Mouse (Mus musculus) liver, postnatal 0 days (tissue): Measurements from ENCODE around the gene Tepsin. TPM values are rescaled to one million over a fixed set of nuclear protein-coding genes. Genes with fewer than 3 reads are reported as not detected.

ENCODE experiments used
- ATAC-seq: fragments of 200-750 bp; cut with Nextera tagmentation; 2 replicates; pipeline ENCODE4 v1.8.0; 2017; ENCODE audit warnings: mild to moderate bottlenecking, moderate library complexity
- DNase-seq: peaks from one replicate; pipeline ENCODE4 v3.0.0-alpha.2; 2016
- H3K27ac ChIP-seq: fragments of 300-500 bp; sonication (generic); 2 replicates; pipeline ENCODE4 v1.5.1; 2014; ENCODE audit warnings: antibody characterized with exemption, moderate library complexity, mild to moderate bottlenecking, low read depth
- H3K27me3 ChIP-seq: fragments of 300-500 bp; sonication (generic); 2 replicates; pipeline ENCODE4 v1.6.1; 2014; ENCODE audit warnings: low read length, control low read depth, mixed read lengths; ENCODE audit not compliant: insufficient read depth
- H3K36me3 ChIP-seq: fragments of 300-500 bp; sonication (generic); replicated peaks from 2 replicates; pipeline ENCODE4 v1.6.1; 2014; ENCODE audit warnings: mild to moderate bottlenecking, control low read depth, low read length, moderate library complexity, mixed read lengths; ENCODE audit not compliant: insufficient read depth
- H3K4me1 ChIP-seq: fragments of 300-500 bp; sonication (generic); 2 replicates; pipeline ENCODE4 v1.6.1; 2014; ENCODE audit warnings: antibody characterized with exemption, mild to moderate bottlenecking, control low read depth; ENCODE audit not compliant: insufficient read depth
- H3K4me2 ChIP-seq: fragments of 300-500 bp; sonication (generic); 2 replicates; pipeline ENCODE4 v1.6.1; 2014; ENCODE audit warnings: low read depth, mild to moderate bottlenecking, low read length, moderate library complexity, mixed read lengths
- H3K4me3 ChIP-seq: fragments of 300-500 bp; sonication (generic); 2 replicates; pipeline ENCODE4 v1.5.1; 2014; ENCODE audit warnings: low read depth, low read length
- H3K9ac ChIP-seq: fragments of 300-500 bp; sonication (generic); replicated peaks from 2 replicates; pipeline ENCODE4 v1.6.1; 2014; ENCODE audit warnings: mild to moderate bottlenecking, moderate library complexity
- H3K9me3 ChIP-seq: fragments of 300-500 bp; sonication (generic); 2 replicates; pipeline ENCODE4 v1.6.1; 2016; ENCODE audit warnings: mild to moderate bottlenecking, control low read depth, low read length, mixed read lengths
- CTCF ChIP-seq: sonication (generic); IDR thresholded peaks from 2 replicates; pipeline ENCODE4 v1.5.1; 2016; ENCODE audit warnings: antibody characterized with exemption, low read depth
- EP300 ChIP-seq: IDR thresholded peaks from 2 replicates; pipeline ENCODE4 v1.6.1; 2016; ENCODE audit warnings: antibody characterized with exemption, low read depth, mild to moderate bottlenecking
- WGBS: fragments of 180-500 bp; shearing (Covaris S2); extraction: QIAGEN DNeasy Blood & Tissue Kit; methylation state at CpG from one replicate; pipeline ENCODE4 v1.1.7; 2014; ENCODE audit not compliant: insufficient replicate concordance; 5-methylcytosine and 5-hydroxymethylcytosine counted together
- polyA plus RNA-seq: library from polyadenylated mRNA; unstranded; fragments of >200 nt; fragmentation: Nextera tagmentation; extraction: Ambion mirVana; gene quantifications from 2 replicates; pipeline ENCODE4 v1.2.1, GENCODE M21; 2015

The Tepsin gene
- polyA plus RNA-seq, 1 experiment from 2014 or later: 4.2 TPM

DNA sequence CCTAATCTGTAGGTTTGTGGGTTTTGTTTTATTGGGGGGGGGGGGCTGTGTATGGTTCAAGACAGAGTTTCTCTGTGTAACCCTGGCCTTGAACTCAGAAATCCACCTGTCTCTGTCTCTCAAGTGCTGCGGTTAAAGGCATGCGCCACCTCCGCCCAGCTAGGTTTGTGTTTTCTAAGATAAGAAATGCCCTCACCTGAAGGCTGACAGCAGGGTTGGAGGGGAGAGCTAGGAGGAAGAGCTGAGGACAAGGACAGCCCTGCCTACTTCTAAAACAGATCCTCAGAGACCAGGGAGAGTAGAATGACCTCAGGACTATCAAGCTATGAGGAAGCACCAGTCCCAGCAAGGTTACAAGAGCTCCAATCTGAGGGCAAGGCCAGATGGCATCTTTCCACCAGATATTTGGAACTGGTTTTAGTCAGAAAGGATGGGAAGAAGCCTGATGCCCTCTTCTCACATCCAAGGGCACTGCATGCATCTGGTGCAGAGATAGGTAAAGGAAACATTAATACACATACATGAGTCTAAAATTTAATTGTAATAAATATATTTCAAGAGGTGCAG lies 5.0 kb upstream of the Tepsin start:
- no peaks in the 10 kb centered on the region for H3K27me3 ChIP-seq
- peaks cover 7% of the 10 kb centered on the region; the same call in 1 of the 2 replicates for H3K4me1 ChIP-seq
- H3K4me2 ChIP-seq: no peak overlapping the region
- no peak overlapping the region for H3K9ac ChIP-seq
- no peak for ATAC-seq
- H3K27ac ChIP-seq: no peak overlapping the region
- TF ChIP-seq CTCF (no peak), EP300 (no peak)
- H3K9me3 ChIP-seq: no peaks in the 10 kb centered on the region
- peaks cover 46% of the 10 kb centered on the region for H3K36me3 ChIP-seq
- H3K4me3 ChIP-seq: no peak overlapping the region
- no peak for DNase-seq
- WGBS: 60% methylated on average over 3 of the region's 3 CpGs

DNA sequence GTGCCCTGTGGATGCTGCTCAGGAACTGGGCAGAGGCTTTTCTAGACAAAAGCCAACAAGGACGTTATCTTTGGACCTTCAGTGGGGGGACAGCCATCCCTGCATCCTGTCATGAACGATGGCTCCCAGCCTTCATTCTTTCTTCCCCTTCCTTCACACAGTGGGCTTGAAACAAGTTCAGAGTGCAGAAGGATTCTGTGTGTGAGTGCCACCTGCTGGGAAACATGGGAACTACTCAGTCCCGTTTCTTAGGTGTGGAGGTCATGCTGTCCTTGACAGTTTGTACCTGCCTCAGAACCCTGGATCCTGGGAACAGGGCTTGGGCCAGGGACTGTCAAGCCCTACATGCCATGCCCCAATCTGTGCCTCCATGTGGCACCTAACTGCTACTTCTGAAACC lies 2.5 kb upstream of the Tepsin start:
- ATAC-seq: no peak
- Histone ChIP-seq H3K9ac (no peak overlapping the region; the same call in 1 of the 2 replicates), H3K4me1 (peaks cover 14% of the 10 kb centered on the region), H3K4me2 (no peak overlapping the region), H3K36me3 (peaks cover 28% of the 10 kb centered on the region), H3K4me3 (no peak overlapping the region), H3K27ac (no peak overlapping the region), H3K9me3 (no peaks in the 10 kb centered on the region), H3K27me3 (no peaks in the 10 kb centered on the region)
- peak; percentile 92 for TF ChIP-seq CTCF
- TF ChIP-seq EP300: no peak
- WGBS: 4% methylated on average over 3 of the region's 3 CpGs
- DNase-seq: peak; percentile 74

DNA sequence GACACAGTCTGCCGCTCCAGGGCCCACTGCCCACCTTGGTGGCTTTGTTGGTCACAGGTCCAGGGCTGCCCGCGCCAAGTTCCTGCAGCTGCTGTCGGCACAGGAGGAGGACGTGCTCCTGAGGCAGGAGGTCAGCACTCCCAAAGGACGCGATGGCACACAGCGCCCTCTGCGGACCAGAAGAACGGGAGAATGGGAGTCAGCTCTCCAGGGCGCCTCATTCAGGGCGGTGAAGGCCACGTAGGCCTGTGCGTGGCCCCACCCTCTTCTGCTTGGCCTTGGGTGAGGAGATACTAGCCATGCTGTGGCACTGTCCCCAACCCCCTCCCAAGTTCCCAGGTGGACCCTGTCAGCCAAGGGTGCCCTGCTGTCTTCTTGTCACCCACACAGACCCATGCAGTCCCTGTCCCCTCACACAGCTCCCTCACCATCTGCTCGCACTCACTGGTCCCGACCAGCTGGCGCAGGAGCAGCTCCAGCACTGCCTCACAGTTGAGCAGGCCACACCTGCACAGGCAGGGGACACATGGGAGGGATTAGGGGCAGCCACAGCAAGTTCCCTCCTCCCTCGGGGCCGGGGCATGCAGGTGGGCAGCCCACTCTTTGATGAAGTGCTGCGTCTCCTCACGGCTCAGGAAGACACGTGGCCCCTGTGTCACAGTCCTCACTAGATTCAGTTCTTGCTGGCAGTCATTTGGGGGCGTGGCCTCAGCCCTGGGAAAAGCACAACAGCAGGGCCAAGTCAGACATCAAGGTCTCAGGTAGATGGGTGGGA lies 5.5 kb downstream of the Tepsin start:
- no peak overlapping the region for H3K4me2 ChIP-seq
- 84% methylated on average over 23 of the region's 23 CpGs for WGBS
- H3K36me3 ChIP-seq: peaks cover 44% of the 10 kb centered on the region
- H3K27me3 ChIP-seq: no peaks in the 10 kb centered on the region
- TF ChIP-seq EP300 (no peak), CTCF (no peak)
- DNase-seq (no peak), ATAC-seq (no peak)
- no peaks in the 10 kb centered on the region for H3K9me3 ChIP-seq
- H3K27ac ChIP-seq: no peak overlapping the region
- H3K4me3 ChIP-seq: no peak overlapping the region
- H3K9ac ChIP-seq: no peak overlapping the region
- peaks cover 8% of the 10 kb centered on the region for H3K4me1 ChIP-seq

DNA sequence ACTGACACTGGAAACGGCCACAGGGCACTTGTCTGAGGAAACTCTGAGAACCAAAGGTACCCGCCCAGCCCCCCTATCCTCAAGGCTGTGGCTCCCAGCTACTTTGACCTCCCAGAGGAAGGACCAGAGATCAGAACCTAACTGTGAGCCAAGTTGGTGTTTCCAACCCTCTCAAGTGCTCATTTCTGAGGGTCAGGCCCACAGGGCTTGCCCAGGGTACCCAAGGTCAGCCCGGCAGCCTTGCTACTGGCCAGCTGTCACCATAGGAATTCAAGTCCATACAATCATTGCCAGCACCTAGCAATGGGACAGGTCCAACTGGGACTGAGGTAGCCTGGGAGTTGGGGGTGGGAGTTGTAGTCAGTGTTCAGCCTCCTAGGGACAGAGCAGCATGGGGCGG lies 7.9 kb downstream of the Tepsin start:
- DNase-seq (no peak), ATAC-seq (no peak)
- Histone ChIP-seq H3K27me3 (no peaks in the 10 kb centered on the region), H3K9me3 (no peaks in the 10 kb centered on the region), H3K9ac (no peak overlapping the region), H3K36me3 (peaks cover 38% of the 10 kb centered on the region), H3K4me1 (peaks cover 7% of the 10 kb centered on the region), H3K4me2 (no peak overlapping the region), H3K27ac (no peak overlapping the region), H3K4me3 (no peak overlapping the region)
- TF ChIP-seq EP300 (no peak), CTCF (no peak)
- 86% methylated on average over 4 of the region's 4 CpGs for WGBS

DNA sequence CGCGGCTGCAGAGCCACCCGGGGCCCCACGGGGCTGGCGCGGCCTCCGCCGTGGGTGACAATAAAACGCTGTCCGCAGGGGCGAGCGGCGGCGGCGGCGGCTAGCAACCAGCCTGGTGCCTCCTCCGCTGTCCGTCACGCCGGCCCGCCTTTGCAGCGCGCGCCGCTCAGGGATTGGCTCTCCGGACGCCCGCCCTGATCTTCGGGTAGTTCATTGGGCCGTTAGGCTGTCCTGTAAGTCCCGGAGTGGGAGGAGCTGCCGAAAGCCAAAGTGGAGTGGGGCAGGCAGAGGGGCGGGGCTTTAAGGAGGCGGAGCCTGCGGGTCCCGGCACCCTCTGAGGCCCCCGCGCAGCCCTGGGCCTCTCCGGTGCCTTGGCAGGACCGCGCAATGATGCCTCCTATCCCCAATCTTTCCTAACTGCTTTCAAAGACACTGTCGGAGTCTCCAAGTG lies 11.8 kb downstream of the Tepsin start, which contains the start of gene Cep131:
Cep131 (minus strand) TSS at position 126 of the 451 bp plus-strand sequence.
- ATAC-seq (peak; percentile 100), DNase-seq (peak; percentile 98)
- no peak within 1 kb of the TSS for H3K27ac ChIP-seq
- under 1% methylated on average over 42 of the region's 42 CpGs for WGBS
- TF ChIP-seq EP300: no peak
- peak within 1 kb of the TSS; percentile 100 for H3K4me2 ChIP-seq
- peak within 1 kb of the TSS; percentile 83 for H3K9ac ChIP-seq
- peaks cover 11% of the 10 kb centered on the region for H3K4me1 ChIP-seq
- peak within 1 kb of the TSS; percentile 95 for H3K4me3 ChIP-seq
- H3K36me3 ChIP-seq: peaks cover 12% of the 10 kb centered on the region
- H3K27me3 ChIP-seq: 0 out of 2 replicates have a peak, but pooled peaks cover 2% of the 10 kb centered on the region
- H3K9me3 ChIP-seq: no peaks in the 10 kb centered on the region

DNA sequence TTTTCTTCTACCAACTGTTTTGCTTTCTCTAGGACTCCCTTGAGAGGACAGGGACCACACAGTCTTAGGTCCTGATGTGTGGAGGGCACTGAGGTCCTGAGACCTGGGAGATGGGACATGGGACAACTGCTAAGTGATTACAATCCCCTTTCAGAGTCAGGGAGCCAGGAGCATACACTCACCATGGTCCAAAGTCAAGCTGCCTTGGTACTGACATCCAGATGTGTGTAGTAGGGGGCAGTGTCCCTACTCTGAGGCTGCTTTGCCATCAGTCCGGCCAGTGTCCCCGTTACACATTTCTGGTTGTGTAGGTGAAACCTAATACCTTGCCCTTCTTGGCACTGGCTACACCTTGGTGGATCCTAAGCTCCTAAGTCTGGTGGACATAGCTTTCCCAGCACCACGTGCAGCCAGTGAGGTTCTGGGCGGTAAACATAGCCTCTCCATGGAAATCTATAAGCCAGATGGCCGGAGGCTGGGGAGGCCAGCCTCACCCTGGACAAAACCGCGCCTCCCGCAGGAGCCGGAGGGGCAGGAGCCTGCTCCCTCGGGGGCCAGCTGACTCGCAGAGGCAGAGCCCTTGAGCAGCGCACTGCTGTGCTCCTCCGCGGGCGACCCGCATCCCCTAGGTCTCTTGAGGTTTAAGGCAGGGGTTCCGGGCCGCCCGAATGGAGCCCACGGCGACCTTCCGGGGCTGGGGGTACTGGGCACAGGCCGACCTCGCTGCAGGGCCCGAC lies 12.5 kb downstream of the Tepsin start:
- H3K27ac ChIP-seq: no peak overlapping the region
- DNase-seq: peak; percentile 48
- WGBS: 1% methylated on average over 25 of the region's 25 CpGs
- peak overlapping the region; percentile 100 for H3K4me2 ChIP-seq
- peaks cover 11% of the 10 kb centered on the region for H3K4me1 ChIP-seq
- H3K36me3 ChIP-seq: peaks cover 6% of the 10 kb centered on the region
- TF ChIP-seq EP300 (no peak), CTCF (no peak)
- peak overlapping the region; percentile 83 for H3K9ac ChIP-seq
- H3K4me3 ChIP-seq: peak overlapping the region; percentile 95
- H3K27me3 ChIP-seq: 0 out of 2 replicates have a peak, but pooled peaks cover 2% of the 10 kb centered on the region
- peak; percentile 58 for ATAC-seq
- no peaks in the 10 kb centered on the region for H3K9me3 ChIP-seq
